Mouse (Mus musculus): ENCODE measurements at regions not wholly inside any gene's neighbourhood (a gene's known extent, or its start where the extent isn't known, plus 50 kb on each side); places are given as distances from the start of the nearest gene placed in this dataset.
"Not testable (repeated sequence)": the region's sequence is repeated elsewhere in the genome, so short reads cannot be mapped to it uniquely, and the experiment has no call there.

- Histone ChIP-seq H3K27ac (no peak overlapping the region), H3K4me3 (no peak overlapping the region), H3K4me1 (ENCODE audit: control insufficient read depth, insufficient read depth, low read length) (no peaks in the 10 kb centered on the region), H3K9ac (ENCODE audit: low read depth, low read length) (no peak overlapping the region), H3K79me2 (replicated peaks; ENCODE audit: control insufficient read depth, insufficient read depth, low read length) (no peaks in the 10 kb centered on the region), H3K36me3 (ENCODE audit: control insufficient read depth, insufficient read depth, low read length) (no peaks in the 10 kb centered on the region), H3K27me3 (ENCODE audit: control insufficient read depth, insufficient read depth, low read length) (no peaks in the 10 kb centered on the region)
- WGBS: 55% methylated on average over 1 of the region's 1 CpGs
- intact Hi-C loops (cut with DNase I): no loop called here
- DNase-seq: no peak
- TF ChIP-seq CTCF (IDR thresholded peaks at IDR 0.05): no peak
Measured at GRCm38 (mm10) chr4:3069341-3069740, 97.8 kb upstream of the Vmn1r2 start.

DNA sequence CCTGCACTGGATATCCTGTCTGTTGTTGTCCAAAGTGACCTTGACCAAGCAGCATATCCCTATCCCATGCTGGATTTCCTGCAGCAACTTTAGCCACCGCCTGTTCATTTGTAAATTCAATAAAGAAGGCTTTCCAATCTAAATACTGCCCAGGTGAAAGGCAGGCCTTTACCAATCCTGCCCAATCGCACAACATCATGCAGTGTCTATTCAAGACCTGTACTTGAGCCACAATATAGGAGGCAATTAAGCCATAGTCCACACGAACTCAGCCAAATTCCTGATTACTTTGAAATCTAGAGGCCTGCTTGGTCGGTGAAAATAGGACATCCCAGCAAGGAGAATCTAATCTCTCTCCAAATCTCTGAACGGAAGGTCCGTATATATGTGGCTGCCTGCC is 95.8 kb upstream of the Vmn1r2 start:
- H3K4me1 ChIP-seq (ENCODE audit: control insufficient read depth, insufficient read depth, low read length); H3K27ac ChIP-seq; H3K4me3 ChIP-seq; H3K9ac ChIP-seq (ENCODE audit: low read depth, low read length); H3K79me2 ChIP-seq (replicated peaks; ENCODE audit: control insufficient read depth, insufficient read depth, low read length); intact Hi-C loops (cut with DNase I); H3K36me3 ChIP-seq (ENCODE audit: control insufficient read depth, insufficient read depth, low read length); DNase-seq; H3K27me3 ChIP-seq (ENCODE audit: control insufficient read depth, insufficient read depth, low read length): not testable (repeated sequence)
- WGBS: 60% methylated on average over 6 of the region's 6 CpGs

GRCm38 (mm10) chr4:3079901-3080300 is 87.2 kb upstream of the Vmn1r2 start:
- intact Hi-C loops (cut with DNase I): loop anchor here (1.0 kb wide), 1 partner anchor 13 kb away; no protein-coding TSS in a partner anchor
- Histone ChIP-seq H3K27me3 (ENCODE audit: control insufficient read depth, insufficient read depth, low read length) (no peaks in the 10 kb centered on the region), H3K27ac (no peak overlapping the region), H3K4me1 (ENCODE audit: control insufficient read depth, insufficient read depth, low read length) (no peaks in the 10 kb centered on the region), H3K9ac (ENCODE audit: low read depth, low read length) (no peak overlapping the region), H3K79me2 (replicated peaks; ENCODE audit: control insufficient read depth, insufficient read depth, low read length) (no peaks in the 10 kb centered on the region), H3K4me3 (no peak overlapping the region), H3K36me3 (ENCODE audit: control insufficient read depth, insufficient read depth, low read length) (no peaks in the 10 kb centered on the region)
- TF ChIP-seq CTCF (IDR thresholded peaks at IDR 0.05) (no peak), EP300 (IDR thresholded peaks at IDR 0.05; ENCODE audit: insufficient read depth, low read depth, low read length) (no peak), POLR2A (IDR thresholded peaks at IDR 0.05; ENCODE audit: insufficient read depth, low read depth, low read length) (no peak)
- WGBS: 87% methylated on average over 1 of the region's 1 CpGs
- no peak for DNase-seq

- WGBS: 51% methylated on average over 7 of the region's 7 CpGs
- TF ChIP-seq POLR2A (IDR thresholded peaks at IDR 0.05; ENCODE audit: insufficient read depth, low read depth, low read length) (no peak), CTCF (IDR thresholded peaks at IDR 0.05) (no peak), EP300 (IDR thresholded peaks at IDR 0.05; ENCODE audit: insufficient read depth, low read depth, low read length) (no peak)
- H3K27ac ChIP-seq: no peak overlapping the region
- intact Hi-C loops (cut with DNase I): loop anchor here (1.0 kb wide), 1 partner anchor 13 kb away; no protein-coding TSS in a partner anchor
- H3K4me3 ChIP-seq: no peak overlapping the region
- no peaks in the 10 kb centered on the region for H3K27me3 ChIP-seq (ENCODE audit: control insufficient read depth, insufficient read depth, low read length)
- H3K36me3 ChIP-seq (ENCODE audit: control insufficient read depth, insufficient read depth, low read length): no peaks in the 10 kb centered on the region
- DNase-seq: peak; percentile 1 to 13
- H3K9ac ChIP-seq (ENCODE audit: low read depth, low read length): no peak overlapping the region
- no peaks in the 10 kb centered on the region for H3K4me1 ChIP-seq (ENCODE audit: control insufficient read depth, insufficient read depth, low read length)
- H3K79me2 ChIP-seq (replicated peaks; ENCODE audit: control insufficient read depth, insufficient read depth, low read length): no peaks in the 10 kb centered on the region
Measured at GRCm38 (mm10) chr4:3080385-3081125, 86.6 kb upstream of the Vmn1r2 start.

DNA sequence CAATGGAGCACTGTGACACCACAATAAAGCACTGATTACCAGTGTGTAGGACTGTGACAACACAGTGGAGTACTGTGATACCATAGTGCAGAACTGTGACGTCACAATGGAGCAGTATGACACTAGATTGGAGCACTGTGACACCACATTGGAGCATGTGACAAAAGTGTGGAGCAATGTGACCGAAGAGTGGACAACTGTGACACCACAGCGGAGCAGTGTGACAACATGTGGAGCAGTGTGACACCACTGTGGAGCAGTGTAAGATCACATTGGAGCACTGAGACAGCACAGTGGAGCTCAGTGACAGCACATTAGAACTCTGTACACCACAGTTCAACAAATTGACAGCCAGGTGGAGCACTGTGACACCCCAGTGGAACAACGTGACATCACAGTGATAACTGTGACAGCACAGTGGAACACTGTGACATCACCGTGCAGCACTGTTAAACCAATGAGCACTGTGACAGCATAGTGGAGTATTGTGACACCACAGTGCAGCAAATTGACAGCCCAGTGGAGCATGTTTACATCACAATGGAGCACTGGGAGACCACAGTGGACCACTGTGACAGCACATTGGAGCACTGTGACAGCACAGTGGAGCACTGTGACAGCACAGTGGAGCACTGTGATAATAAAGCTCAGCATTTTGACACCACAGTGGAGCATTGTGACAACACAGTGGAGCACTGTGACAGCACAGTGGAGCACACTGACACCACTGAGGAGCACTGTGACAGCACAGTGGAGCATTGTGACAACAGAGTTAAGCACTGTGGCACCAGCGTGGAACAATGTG is 85.8 kb upstream of the Vmn1r2 start:
- 52% methylated on average over 6 of the region's 6 CpGs for WGBS
- TF ChIP-seq POLR2A (IDR thresholded peaks at IDR 0.05; ENCODE audit: insufficient read depth, low read depth, low read length) (no peak), CTCF (IDR thresholded peaks at IDR 0.05) (no peak), EP300 (IDR thresholded peaks at IDR 0.05; ENCODE audit: insufficient read depth, low read depth, low read length) (no peak)
- peak in 1 of 2 experiments; percentile 1 for DNase-seq
- Histone ChIP-seq H3K27ac (no peak overlapping the region), H3K79me2 (replicated peaks; ENCODE audit: control insufficient read depth, insufficient read depth, low read length) (no peaks in the 10 kb centered on the region), H3K27me3 (ENCODE audit: control insufficient read depth, insufficient read depth, low read length) (no peaks in the 10 kb centered on the region), H3K4me3 (no peak overlapping the region), H3K36me3 (ENCODE audit: control insufficient read depth, insufficient read depth, low read length) (no peaks in the 10 kb centered on the region), H3K4me1 (ENCODE audit: control insufficient read depth, insufficient read depth, low read length) (no peaks in the 10 kb centered on the region), H3K9ac (ENCODE audit: low read depth, low read length) (no peak overlapping the region)
- intact Hi-C loops (cut with DNase I): no loop called here
